Mouse (Mus musculus) C2C12 (cell line): ENCODE results near the gene Sars2.

Experiments
- CEBPB ChIP-seq: IDR thresholded peaks from one replicate; pipeline ENCODE4 v1.6.1; 2011; ENCODE audit warnings: low read depth, mild to moderate bottlenecking, control low read depth, moderate library complexity
- CTCF ChIP-seq: IDR thresholded peaks from one replicate; pipeline ENCODE4 v1.5.1; 2011; ENCODE audit not compliant: control insufficient read depth, insufficient read depth, insufficient read length
- FOSL1 ChIP-seq: IDR thresholded peaks from one replicate; pipeline ENCODE4 v1.8.0; 2011; ENCODE audit warnings: mild to moderate bottlenecking, low read length; ENCODE audit not compliant: poor library complexity, insufficient read depth, severe bottlenecking
- MAX ChIP-seq: IDR thresholded peaks from one replicate; pipeline ENCODE4 v1.6.1; 2011; ENCODE audit warnings: mild to moderate bottlenecking, control low read depth
- MYOG ChIP-seq: IDR thresholded peaks from one replicate; pipeline ENCODE4 v1.6.1; 2011; ENCODE audit not compliant: control insufficient read depth, insufficient read length; ENCODE audit errors: extremely low read depth
- USF1 ChIP-seq: IDR thresholded peaks from one replicate; pipeline ENCODE4 v1.6.1; 2011; ENCODE audit warnings: low read depth, mild to moderate bottlenecking, control low read depth, moderate library complexity

- TF ChIP-seq MAX (no peak), CTCF (no peak), FOSL1 (no peak), MYOG (no peak), CEBPB (no peak), USF1 (no peak)
Observed at GRCm38 (mm10) chr7:28801451-28801850, 59.7 kb downstream of the Sars2 start.
